Mouse (Mus musculus) skeletal muscle tissue, adult 2 months (tissue): Measurements from ENCODE around the gene Gm21725.
"Not testable (repeated sequence)": the region's sequence is repeated elsewhere in the genome, so short reads cannot be mapped to it uniquely, and the experiment has no call there.

Source experiments
- DNase-seq: peaks from one replicate; pipeline ENCODE4 v3.0.0-alpha.2; 2012; ENCODE audit warnings: low read depth, low spot score

Gene Gm21725

GRCm38 (mm10) chrY:13348963-13349362 is at the start of gene Gm21725:
Gene Gm21725, minus strand, starts transcription at chrY:13349063.
- not testable (repeated sequence) for DNase-seq
